ENCODE assay signal across 18 mouse cellular contexts in genomic region chr2:46168488-46168887, GRCm38 (mm10).
DNase-seq lines count a peak whose midpoint lies in the region; ATAC-seq lines count a peak whose summit lies in the region.
"Had no signal": no experiment of that assay in that cellular context is flagged by ENCODE, and none has a peak within 500 bp of the region (broad histone marks: within the 10 kb centered on the region; RNA-seq: fewer than 3 reads in every experiment).

No protein-coding gene starts in this region.

- intact Hi-C loops in heart, postnatal 10 days (cut with DNase I) = no loop called here
- intact Hi-C loops in left cerebral cortex, postnatal 25 days (cut with DNase I) = no loop called here

- peak; percentile 65 for DNase-seq in heart, adult 11 months
- DNase-seq in heart, postnatal 10 days = no peak
- DNase-seq in kidney, postnatal 10 days = no peak
- DNase-seq in left cerebral cortex, postnatal 25 days (ENCODE audit: low spot score in 2 of 2) = no peak
- DNase-seq: adrenal gland, adult 2 months; adrenal gland, postnatal 10 days; adrenal gland, postnatal 25 days; cerebellum, adult 11 months; cerebellum, adult 18-20 months; cerebellum, adult 8-10 months; cerebellum, adult 9-11 months; cerebellum, postnatal 14 days; cerebellum, postnatal 36 days; forebrain, postnatal 0 days had no signal

- 0 out of 2 replicates have a peak, but pooled peaks have one; percentile 8 for ATAC-seq in common myeloid progenitor, adult 5-6 weeks (replicated peaks; ENCODE audit: low read depth, poor library complexity, severe bottlenecking)
- peak; percentile 39 for ATAC-seq in megakaryocyte progenitor cell, adult 5-6 weeks (replicated peaks; ENCODE audit: poor library complexity)
- ATAC-seq: forebrain, embryonic 13.5 days; forebrain, embryonic 15.5 days; forebrain, postnatal 0 days had no signal
